Mouse (Mus musculus) monocyte, adult 2 months (primary cell): ENCODE results near the gene Letmd1.
"Not testable (repeated sequence)": the region's sequence is repeated elsewhere in the genome, so short reads cannot be mapped to it uniquely, and the experiment has no call there.

Experiments used
- DNase-seq, 2 experiments: peaks; one replicate each; pipeline ENCODE4 v3.0.0; 2022; ENCODE audit warnings: low spot score in 2 of 2, low read depth in 1 of 2

Gene Letmd1

GRCm38 (mm10) chr15:100468295-100469188, at the start of gene Letmd1:
Gene Letmd1, plus strand, starts transcription at chr15:100469023.
- DNase-seq: peak; percentile 20 to 68

GRCm38 (mm10) chr15:100419311-100419710, 49.5 kb upstream of the Letmd1 start:
- DNase-seq: no peak

- DNase-seq: no peak
Observed at GRCm38 (mm10) chr15:100419901-100420745, 48.7 kb upstream of the Letmd1 start.

- DNase-seq: peak; percentile 13 to 32
Observed at GRCm38 (mm10) chr15:100421059-100421757, 47.6 kb upstream of the Letmd1 start.

GRCm38 (mm10) chr15:100421758-100422197, 47.0 kb upstream of the Letmd1 start, which contains the start of gene Gm5475:
Gene Gm5475, plus strand, starts transcription at chr15:100422147.
- DNase-seq: not testable (repeated sequence)

- DNase-seq: no peak
Observed at GRCm38 (mm10) chr15:100422476-100422875, 46.3 kb upstream of the Letmd1 start.

GRCm38 (mm10) chr15:100422899-100423860, 45.6 kb upstream of the Letmd1 start:
- DNase-seq: peak; percentile 85 to 89

GRCm38 (mm10) chr15:100423916-100424315, 44.9 kb upstream of the Letmd1 start:
- no peak for DNase-seq

GRCm38 (mm10) chr15:100424396-100425122, 44.3 kb upstream of the Letmd1 start, which contains the start of gene Slc11a2:
Gene Slc11a2, minus strand, starts transcription at chr15:100425072.
- no peak for DNase-seq

GRCm38 (mm10) chr15:100428296-100428905, 40.4 kb upstream of the Letmd1 start:
- DNase-seq: no peak

- no peak for DNase-seq
Observed at GRCm38 (mm10) chr15:100429959-100430565, 38.8 kb upstream of the Letmd1 start.

- DNase-seq: no peak
Observed at GRCm38 (mm10) chr15:100433234-100433633, 35.6 kb upstream of the Letmd1 start.

- no peak for DNase-seq
Observed at GRCm38 (mm10) chr15:100436112-100436511, 32.7 kb upstream of the Letmd1 start.

- DNase-seq: no peak
Observed at GRCm38 (mm10) chr15:100436518-100436917, 32.3 kb upstream of the Letmd1 start.

GRCm38 (mm10) chr15:100443126-100443922, 25.5 kb upstream of the Letmd1 start:
- peak in 1 of 2 experiments; percentile 46 for DNase-seq

- no peak for DNase-seq
Observed at GRCm38 (mm10) chr15:100446887-100447286, 21.9 kb upstream of the Letmd1 start.

- DNase-seq: no peak
Observed at GRCm38 (mm10) chr15:100448572-100448971, 20.3 kb upstream of the Letmd1 start.
